Mouse (Mus musculus): Measurements from ENCODE around the gene Tppp3.

Tppp3 gene

DNA sequence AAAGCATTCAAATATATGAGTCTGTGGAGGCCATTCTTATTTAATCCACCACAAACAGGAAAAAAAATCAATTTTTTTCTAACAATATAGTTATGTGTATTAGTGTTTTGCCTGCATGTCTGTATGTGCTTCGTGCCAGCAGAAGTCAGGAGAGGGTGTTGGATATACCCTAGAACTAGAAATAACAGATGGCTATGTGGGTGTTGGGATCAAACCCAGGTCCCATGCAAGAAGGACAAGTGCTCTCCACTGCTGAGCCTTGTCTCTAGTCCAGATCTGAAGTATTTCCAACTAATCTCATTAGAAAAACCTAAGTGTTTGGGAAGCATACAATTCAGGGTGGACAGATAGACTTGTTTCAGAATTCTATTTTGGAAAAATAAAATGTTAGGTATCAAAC is 49.3 kb downstream of the Tppp3 start:
- DNase-seq = peak; percentile 63

DNA sequence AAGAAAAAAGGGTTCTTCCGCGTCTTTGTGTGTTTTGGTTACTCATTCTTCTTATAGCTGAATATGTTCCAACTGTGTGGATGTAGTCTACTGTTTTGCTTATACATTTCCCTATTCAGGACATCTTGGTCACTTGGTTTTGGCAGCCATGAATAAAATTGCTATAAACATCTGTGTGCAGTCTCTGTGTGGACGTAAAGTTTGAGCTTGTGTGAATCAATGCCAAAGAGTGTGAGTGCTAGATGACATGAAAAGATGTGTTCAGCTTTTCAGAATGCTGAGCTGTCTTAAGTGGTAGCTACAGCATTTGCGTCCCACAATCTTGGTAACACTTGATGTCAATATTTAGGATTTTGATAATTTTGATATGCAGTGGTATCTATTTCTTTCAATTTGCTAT is 51.5 kb downstream of the Tppp3 start:
- DNase-seq = no peak

DNA sequence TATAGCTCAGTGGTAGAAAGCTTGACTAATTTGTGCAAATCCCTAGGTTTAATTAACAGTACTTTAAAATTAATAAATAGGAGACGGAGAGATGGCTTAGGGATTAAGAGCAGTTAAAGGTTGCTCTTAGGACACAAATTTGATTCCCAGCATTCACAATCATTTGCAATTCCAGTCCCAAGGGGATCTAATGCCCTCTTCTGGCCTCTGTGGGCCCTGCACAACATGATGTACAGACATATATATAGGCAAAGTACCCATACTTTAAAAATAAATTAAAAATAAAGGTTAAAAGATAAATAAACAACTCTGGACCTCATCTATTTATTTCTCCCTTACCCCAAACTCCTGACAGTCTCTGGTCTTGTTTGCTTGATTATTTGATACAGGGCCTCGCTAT is 52.3 kb downstream of the Tppp3 start:
- no peak for DNase-seq
